Mouse (Mus musculus): ENCODE measurements around the gene Cyp39a1. TPM values are rescaled to one million over a fixed set of nuclear protein-coding genes. Genes with fewer than 3 reads are reported as not detected.

Gene Cyp39a1
- polyA plus RNA-seq (2011; ENCODE audit: insufficient read length, low read depth, missing spikeins) = 4.6 and 6.4 TPM in 2 replicates

DNA sequence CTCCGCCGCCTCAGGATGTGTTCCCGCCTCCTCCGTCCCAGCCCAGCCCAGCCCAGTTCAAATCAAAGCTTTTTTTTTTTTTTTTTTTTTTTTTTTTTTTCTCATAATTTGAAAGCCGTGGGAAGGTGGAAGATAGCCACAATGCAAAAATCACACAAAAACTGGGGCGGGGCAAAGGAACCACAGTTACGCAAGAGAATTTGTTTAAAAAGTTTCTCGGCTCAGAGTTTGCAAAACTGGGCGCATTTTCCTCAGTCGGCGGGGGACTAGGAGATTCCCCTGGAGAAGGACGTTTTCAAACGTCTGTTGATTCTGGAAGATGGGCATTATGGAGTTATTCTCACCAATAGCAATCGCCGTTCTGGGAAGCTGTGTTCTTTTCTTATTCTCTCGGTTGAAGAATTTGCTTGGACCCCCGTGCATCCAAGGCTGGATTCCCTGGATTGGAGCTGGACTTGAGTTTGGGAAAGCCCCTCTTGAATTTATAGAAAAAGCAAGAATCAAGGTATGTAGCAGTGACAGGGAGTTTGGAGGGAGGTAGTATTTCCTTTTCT is at the start of gene Cyp39a1:
TSS of gene Cyp39a1 (plus strand) at position 136 of the 554 bp plus-strand sequence.
- TF ChIP-seq POLR2A (IDR thresholded peaks at IDR 0.05; ENCODE audit: low read depth, low read length) (no peak), CTCF (IDR thresholded peaks at IDR 0.05; ENCODE audit: borderline replicate concordance, insufficient read depth, low read length) (no peak)
- Histone ChIP-seq H3K4me3 (ENCODE audit: insufficient read depth, low read length) (peak within 1 kb of the TSS; percentile 80), H3K4me1 (ENCODE audit: control insufficient read depth, insufficient read depth, low read length) (no peaks in the 10 kb centered on the region), H3K27ac (ENCODE audit: insufficient read depth, low read length) (no peak within 1 kb of the TSS)

DNA sequence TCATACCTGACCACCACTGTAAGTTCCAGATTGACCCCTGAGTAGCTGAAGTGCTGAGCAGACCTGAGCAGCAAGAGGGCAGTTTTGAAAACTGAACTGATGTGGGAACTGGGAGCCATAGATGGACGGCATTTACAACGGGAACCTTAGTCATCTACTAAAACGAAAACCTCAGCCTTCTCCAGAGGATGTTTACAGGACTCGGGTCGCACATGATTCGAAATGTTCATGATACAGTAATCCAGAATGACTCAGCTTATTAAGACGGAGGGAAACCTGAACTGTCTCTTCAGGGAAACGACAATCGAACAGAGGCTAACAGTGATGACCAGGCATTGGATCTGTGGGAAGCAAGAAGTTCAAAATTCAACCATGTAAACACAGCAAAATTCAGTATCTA is 48.1 kb upstream of the Cyp39a1 start:
- no peak for TF ChIP-seq CTCF (IDR thresholded peaks at IDR 0.05; ENCODE audit: borderline replicate concordance, insufficient read depth, low read length)
- no peak for TF ChIP-seq POLR2A (IDR thresholded peaks at IDR 0.05; ENCODE audit: low read depth, low read length)
- Histone ChIP-seq H3K27ac (ENCODE audit: insufficient read depth, low read length) (no peak overlapping the region), H3K4me3 (ENCODE audit: insufficient read depth, low read length) (no peak overlapping the region), H3K4me1 (ENCODE audit: control insufficient read depth, insufficient read depth, low read length) (peaks cover 12% of the 10 kb centered on the region)

DNA sequence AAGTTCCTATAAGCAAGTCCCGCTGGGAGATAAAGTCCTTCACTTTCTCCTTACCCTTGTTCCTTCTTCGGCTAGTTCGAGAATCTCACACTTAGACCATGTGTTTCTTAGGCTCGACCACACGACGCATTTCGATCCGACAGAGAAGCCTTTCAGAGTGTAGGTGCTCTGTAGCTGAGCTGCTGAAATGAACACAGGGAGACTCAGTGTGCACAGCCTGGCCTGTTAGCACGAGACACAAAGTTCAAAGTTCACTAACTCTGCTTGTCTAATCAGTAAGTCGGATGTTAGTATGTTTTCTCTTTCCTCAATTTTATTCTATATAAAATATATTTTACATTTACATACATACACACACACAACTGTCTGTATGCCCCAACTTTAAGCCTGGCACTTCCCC is 45.1 kb upstream of the Cyp39a1 start:
- peaks cover 12% of the 10 kb centered on the region for H3K4me1 ChIP-seq (ENCODE audit: control insufficient read depth, insufficient read depth, low read length)
- H3K27ac ChIP-seq (ENCODE audit: insufficient read depth, low read length) = no peak overlapping the region
- no peak overlapping the region for H3K4me3 ChIP-seq (ENCODE audit: insufficient read depth, low read length)
- TF ChIP-seq POLR2A (IDR thresholded peaks at IDR 0.05; ENCODE audit: low read depth, low read length) (no peak), CTCF (IDR thresholded peaks at IDR 0.05; ENCODE audit: borderline replicate concordance, insufficient read depth, low read length) (no peak)

DNA sequence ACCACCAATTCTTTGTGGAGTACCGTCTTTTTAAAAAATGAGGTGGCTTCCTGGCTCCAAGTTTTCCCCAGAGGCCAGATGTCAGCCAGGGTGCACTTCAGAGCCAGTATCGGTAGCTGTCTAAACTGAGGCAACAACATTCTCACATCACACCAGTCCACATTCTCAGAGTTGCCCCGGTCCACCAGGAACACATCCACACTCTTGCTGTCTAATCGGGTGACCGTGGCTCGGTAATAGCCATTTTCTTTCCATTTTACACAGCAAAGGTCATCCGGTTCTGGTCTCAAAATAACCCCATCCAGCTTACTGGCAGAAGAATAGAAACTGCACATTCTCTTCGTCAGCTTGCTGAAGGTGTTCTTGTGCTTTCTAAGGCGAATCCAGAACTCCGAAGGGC is 39.0 kb upstream of the Cyp39a1 start:
- Histone ChIP-seq H3K27ac (ENCODE audit: insufficient read depth, low read length) (no peak overlapping the region), H3K4me3 (ENCODE audit: insufficient read depth, low read length) (no peak overlapping the region), H3K4me1 (ENCODE audit: control insufficient read depth, insufficient read depth, low read length) (no peaks in the 10 kb centered on the region)
- TF ChIP-seq CTCF (IDR thresholded peaks at IDR 0.05; ENCODE audit: borderline replicate concordance, insufficient read depth, low read length) = no peak
- TF ChIP-seq POLR2A (IDR thresholded peaks at IDR 0.05; ENCODE audit: low read depth, low read length) = no peak

DNA sequence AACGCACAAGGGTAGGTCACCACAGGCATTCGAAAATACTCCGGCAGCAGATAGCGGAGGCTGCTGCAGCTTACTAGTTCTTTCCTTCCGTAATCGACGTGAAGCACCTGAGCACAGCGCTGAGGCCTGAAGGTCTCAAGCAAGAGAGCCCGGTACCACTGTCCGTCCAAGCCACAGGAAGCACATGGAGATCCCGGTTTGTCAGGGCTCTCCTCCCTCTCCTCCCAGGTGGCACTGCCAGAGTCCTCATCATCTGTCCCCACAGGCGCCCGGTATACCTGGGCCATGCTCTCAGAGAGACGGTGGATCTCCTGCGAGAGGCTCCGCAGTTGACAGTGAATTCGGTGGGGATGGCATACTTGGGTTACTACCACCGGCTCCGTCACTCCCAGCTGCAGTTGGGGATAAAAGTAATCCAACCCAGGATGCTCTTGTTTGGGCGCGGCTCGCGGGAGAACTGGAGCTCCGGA is 38.2 kb upstream of the Cyp39a1 start:
- Histone ChIP-seq H3K4me3 (ENCODE audit: insufficient read depth, low read length) (no peak overlapping the region), H3K27ac (ENCODE audit: insufficient read depth, low read length) (no peak overlapping the region), H3K4me1 (ENCODE audit: control insufficient read depth, insufficient read depth, low read length) (no peaks in the 10 kb centered on the region)
- TF ChIP-seq POLR2A (IDR thresholded peaks at IDR 0.05; ENCODE audit: low read depth, low read length) = no peak
- TF ChIP-seq CTCF (IDR thresholded peaks at IDR 0.05; ENCODE audit: borderline replicate concordance, insufficient read depth, low read length) = no peak

DNA sequence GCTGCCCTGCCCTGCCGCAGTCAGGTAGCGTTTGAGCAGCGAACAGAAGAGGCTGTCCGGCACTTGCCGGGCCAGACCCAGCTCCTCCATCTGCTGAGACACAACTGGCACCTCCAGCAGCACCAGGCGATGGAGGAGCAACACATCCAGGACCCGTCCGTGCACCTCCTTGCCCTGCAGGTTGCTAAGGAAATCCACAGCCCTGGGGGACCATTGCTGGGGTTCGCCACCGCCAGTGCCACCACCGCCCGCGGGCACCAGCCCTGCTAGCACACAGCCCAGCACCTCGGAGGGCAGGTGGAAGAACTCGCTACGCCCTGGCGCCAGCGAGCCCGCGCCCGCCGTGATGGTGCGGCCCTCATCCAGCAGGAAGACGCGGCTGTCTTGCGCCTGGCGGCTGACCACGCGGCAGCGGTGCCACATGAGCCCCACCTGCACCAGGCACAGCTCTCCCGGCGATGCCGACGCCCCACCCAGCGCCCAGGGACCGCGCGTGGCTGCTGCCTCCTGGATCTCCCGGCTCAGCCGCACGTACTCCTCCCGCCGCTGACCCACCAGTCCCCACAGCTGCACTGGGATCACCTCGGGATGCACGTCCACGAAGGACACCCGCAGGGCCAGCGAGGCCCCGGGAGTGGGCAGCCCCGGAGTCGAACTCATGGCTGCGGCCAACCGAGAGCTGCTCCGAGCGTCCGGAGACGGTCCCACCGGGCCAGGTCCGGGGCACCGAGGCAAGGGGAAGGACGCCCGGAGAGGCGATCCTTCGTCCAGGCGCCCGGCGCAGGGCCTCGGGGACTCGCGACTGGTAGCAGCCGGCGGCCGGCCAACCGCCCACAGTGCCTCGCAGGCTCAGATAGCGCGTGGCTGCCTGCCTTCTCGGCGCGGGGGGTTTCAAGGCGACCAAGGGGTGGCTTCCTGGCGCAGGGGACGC is 37.5 kb upstream of the Cyp39a1 start, which contains the start of gene Tdrd6:
TSS of gene Tdrd6 (minus strand) at position 804 of the 931 bp plus-strand sequence.
- no peak for TF ChIP-seq CTCF (IDR thresholded peaks at IDR 0.05; ENCODE audit: borderline replicate concordance, insufficient read depth, low read length)
- no peak for TF ChIP-seq POLR2A (IDR thresholded peaks at IDR 0.05; ENCODE audit: low read depth, low read length)
- no peaks in the 10 kb centered on the region for H3K4me1 ChIP-seq (ENCODE audit: control insufficient read depth, insufficient read depth, low read length)
- no peak within 1 kb of the TSS for H3K27ac ChIP-seq (ENCODE audit: insufficient read depth, low read length)
- H3K4me3 ChIP-seq (ENCODE audit: insufficient read depth, low read length) = no peak within 1 kb of the TSS

DNA sequence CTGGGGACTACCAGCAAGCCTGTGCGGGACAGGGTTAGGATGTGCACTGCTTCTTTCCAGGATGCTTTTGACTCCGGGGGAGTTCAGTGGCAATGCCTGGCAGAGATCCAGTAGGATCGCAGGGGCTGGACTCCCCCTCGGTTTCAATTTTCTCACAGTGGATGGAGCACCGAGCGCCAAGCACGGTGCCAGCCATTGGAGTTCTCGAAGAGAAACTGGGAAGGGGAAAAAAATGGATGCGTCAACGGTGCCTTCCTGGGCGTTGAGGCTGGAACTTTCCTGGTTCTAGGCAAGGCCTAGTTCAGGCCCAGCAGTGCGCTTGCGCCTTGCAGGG is 36.8 kb upstream of the Cyp39a1 start:
- H3K27ac ChIP-seq (ENCODE audit: insufficient read depth, low read length) = no peak overlapping the region
- no peak for TF ChIP-seq POLR2A (IDR thresholded peaks at IDR 0.05; ENCODE audit: low read depth, low read length)

DNA sequence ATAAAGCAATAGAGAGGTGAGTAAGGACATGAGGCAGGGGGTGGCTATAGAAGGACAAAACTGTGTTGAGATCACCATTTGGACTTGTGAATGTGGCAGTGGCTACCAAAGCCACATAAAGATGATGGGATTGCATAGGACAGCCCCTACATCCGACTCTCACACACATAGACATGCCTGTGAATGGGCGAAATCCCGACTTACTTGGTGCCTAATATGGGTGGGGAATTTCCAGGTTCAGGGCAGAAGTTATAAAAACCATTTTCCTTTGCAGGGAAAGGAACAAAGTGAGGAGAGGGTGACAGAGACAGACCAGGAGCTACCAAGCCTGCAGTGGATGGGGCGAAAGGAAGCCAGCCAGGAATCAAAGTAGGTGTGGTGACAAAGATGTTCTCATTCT is 30.1 kb upstream of the Cyp39a1 start:
- H3K4me3 ChIP-seq (ENCODE audit: insufficient read depth, low read length) = no peak overlapping the region
- no peak for TF ChIP-seq CTCF (IDR thresholded peaks at IDR 0.05; ENCODE audit: borderline replicate concordance, insufficient read depth, low read length)
- TF ChIP-seq POLR2A (IDR thresholded peaks at IDR 0.05; ENCODE audit: low read depth, low read length) = no peak
- H3K4me1 ChIP-seq (ENCODE audit: control insufficient read depth, insufficient read depth, low read length) = no peaks in the 10 kb centered on the region
- no peak overlapping the region for H3K27ac ChIP-seq (ENCODE audit: insufficient read depth, low read length)

More for the DNA sequence above, 36.8 kb upstream of the Cyp39a1 start:
- Histone ChIP-seq H3K4me3 (ENCODE audit: insufficient read depth, low read length) (no peak overlapping the region), H3K4me1 (ENCODE audit: control insufficient read depth, insufficient read depth, low read length) (no peaks in the 10 kb centered on the region)

DNA sequence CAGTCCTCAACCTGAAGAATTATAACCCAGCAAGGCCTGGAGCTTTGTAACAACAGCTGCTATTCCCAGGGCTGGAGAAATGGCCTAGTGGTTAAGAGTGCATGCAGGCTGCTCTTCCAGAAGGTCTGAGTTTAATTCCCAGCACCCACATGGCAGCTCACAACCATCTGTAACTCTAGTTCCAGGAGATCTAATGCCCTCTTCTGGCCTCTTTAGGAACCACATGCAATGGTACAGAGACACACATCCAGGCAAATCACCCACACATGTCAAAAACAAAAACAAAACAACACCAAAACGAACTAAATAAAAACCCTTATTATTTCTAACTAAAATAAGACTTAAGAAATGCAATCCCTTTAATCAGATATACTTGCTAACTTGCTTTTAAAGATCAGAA is 26.4 kb upstream of the Cyp39a1 start:
- H3K4me1 ChIP-seq (ENCODE audit: control insufficient read depth, insufficient read depth, low read length) = 0 out of 2 replicates have a peak, but pooled peaks cover 3% of the 10 kb centered on the region
- TF ChIP-seq CTCF (IDR thresholded peaks at IDR 0.05; ENCODE audit: borderline replicate concordance, insufficient read depth, low read length) (no peak), POLR2A (IDR thresholded peaks at IDR 0.05; ENCODE audit: low read depth, low read length) (no peak)
- H3K27ac ChIP-seq (ENCODE audit: insufficient read depth, low read length) = no peak overlapping the region
- H3K4me3 ChIP-seq (ENCODE audit: insufficient read depth, low read length) = no peak overlapping the region

DNA sequence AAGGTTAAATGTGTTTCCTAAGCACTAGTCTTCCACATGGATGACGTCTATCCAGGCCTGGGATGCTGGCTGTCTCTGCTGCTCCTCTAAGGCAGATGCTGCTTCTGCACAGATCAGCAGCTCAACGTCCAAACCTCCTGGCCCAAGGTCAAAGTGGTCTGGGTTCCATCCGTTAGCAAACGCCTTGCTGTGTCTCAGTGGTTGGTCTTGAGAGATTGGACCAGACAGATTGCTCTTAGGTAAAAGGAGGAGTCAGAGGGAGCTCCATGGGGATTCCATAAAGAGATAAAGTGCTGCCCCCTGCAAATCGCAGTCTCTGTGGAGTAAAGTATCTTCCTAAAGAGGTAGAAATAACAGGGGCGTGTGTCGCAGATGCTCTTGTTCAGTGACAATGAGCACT is 24.0 kb upstream of the Cyp39a1 start:
- Histone ChIP-seq H3K4me3 (ENCODE audit: insufficient read depth, low read length) (no peak overlapping the region), H3K4me1 (ENCODE audit: control insufficient read depth, insufficient read depth, low read length) (0 out of 2 replicates have a peak, but pooled peaks cover 3% of the 10 kb centered on the region), H3K27ac (ENCODE audit: insufficient read depth, low read length) (no peak overlapping the region)
- no peak for TF ChIP-seq POLR2A (IDR thresholded peaks at IDR 0.05; ENCODE audit: low read depth, low read length)
- no peak for TF ChIP-seq CTCF (IDR thresholded peaks at IDR 0.05; ENCODE audit: borderline replicate concordance, insufficient read depth, low read length)
